ENCODE assay signal across 13 mouse cellular contexts in the genomic region with DNA sequence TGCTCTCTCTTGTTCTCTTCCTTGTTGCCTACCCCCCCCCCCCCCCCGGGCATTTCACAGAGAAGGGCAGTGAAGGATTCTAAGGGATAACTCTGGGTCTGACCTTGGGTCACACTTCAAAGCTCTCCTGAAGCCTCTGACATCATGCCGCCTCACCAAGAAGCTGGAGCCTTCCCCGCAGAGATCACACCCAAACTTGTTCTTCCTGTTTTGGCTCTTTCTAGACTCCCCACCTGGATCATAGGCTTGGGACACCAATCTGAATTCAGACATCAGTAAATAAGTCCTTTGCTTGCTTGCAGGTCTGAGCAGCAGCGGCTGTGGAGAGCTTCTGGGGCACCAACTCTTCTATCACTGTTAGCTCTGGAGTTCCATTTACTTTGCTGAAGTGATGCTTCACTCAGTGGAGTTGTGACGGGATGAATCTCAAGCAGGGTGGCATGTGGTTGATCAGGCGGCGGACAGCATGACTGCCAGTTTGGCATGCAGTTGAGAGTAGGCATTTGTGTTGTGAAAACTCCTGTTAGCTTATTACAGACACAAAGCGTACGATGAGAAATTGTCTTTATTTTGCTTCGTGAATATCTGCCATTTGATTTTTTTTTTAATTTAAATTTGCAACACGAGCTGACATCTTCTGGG.
DNase-seq lines count a peak whose midpoint lies in the region; ATAC-seq and TF ChIP-seq lines count a peak whose summit lies in the region.
"Had no signal": no experiment of that assay in that cellular context is flagged by ENCODE, and none has a peak within 500 bp of the region (broad histone marks: within the 10 kb centered on the region; RNA-seq: fewer than 3 reads in every experiment).

No protein-coding gene starts in this region.

- H3K27ac ChIP-seq in lung, embryonic 14.5 days (ENCODE audit: low read depth), result no peak overlapping the region
- H3K27ac ChIP-seq in embryonic facial prominence, embryonic 14.5 days (replicated peaks; ENCODE audit: low read depth, low read length), result no peak overlapping the region
- H3K27ac ChIP-seq: embryonic facial prominence, embryonic 13.5 days; heart, embryonic 15.5 days; limb, embryonic 15.5 days had no signal

- no peak overlapping the region for H3K4me2 ChIP-seq in lung, embryonic 14.5 days
- H3K4me2 ChIP-seq in embryonic facial prominence, embryonic 14.5 days (ENCODE audit: low read depth, low read length), result no peak overlapping the region
- H3K4me2 ChIP-seq: embryonic facial prominence, embryonic 13.5 days; heart, embryonic 15.5 days; limb, embryonic 15.5 days had no signal

- no peak for TF ChIP-seq CTCF in lung, embryonic 14.5 days (IDR thresholded peaks at IDR 0.05; ENCODE audit: low read depth)

- no peaks in the 10 kb centered on the region for H3K4me1 ChIP-seq in lung, embryonic 14.5 days (ENCODE audit: insufficient read depth)
- peaks cover 5% of the 10 kb centered on the region for H3K4me1 ChIP-seq in embryonic facial prominence, embryonic 14.5 days (ENCODE audit: control insufficient read depth, insufficient read depth, low read length)
- H3K4me1 ChIP-seq: limb, embryonic 15.5 days had no signal

- no peaks in the 10 kb centered on the region for H3K36me3 ChIP-seq in lung, embryonic 14.5 days (ENCODE audit: insufficient read depth)
- H3K36me3 ChIP-seq in embryonic facial prominence, embryonic 14.5 days (ENCODE audit: control insufficient read depth, insufficient read depth, low read length), result no peaks in the 10 kb centered on the region
- H3K36me3 ChIP-seq: embryonic facial prominence, embryonic 13.5 days; heart, embryonic 15.5 days; limb, embryonic 15.5 days had no signal

- 58% methylated on average over 11 of the region's 11 CpGs for WGBS in lung, embryonic 14.5 days
- WGBS in embryonic facial prominence, embryonic 14.5 days, result 71% methylated on average over 11 of the region's 11 CpGs

- no peaks in the 10 kb centered on the region for H3K27me3 ChIP-seq in lung, embryonic 14.5 days (ENCODE audit: insufficient read depth, low read length)
- H3K27me3 ChIP-seq in embryonic facial prominence, embryonic 14.5 days (replicated peaks; ENCODE audit: control insufficient read depth, insufficient read depth, low read length), result no peaks in the 10 kb centered on the region
- H3K27me3 ChIP-seq: embryonic facial prominence, embryonic 13.5 days; heart, embryonic 15.5 days; limb, embryonic 15.5 days had no signal

- H3K9me3 ChIP-seq in lung, embryonic 14.5 days (ENCODE audit: low read depth, low read length), result no peaks in the 10 kb centered on the region
- H3K9me3 ChIP-seq in embryonic facial prominence, embryonic 14.5 days (ENCODE audit: control insufficient read depth, low read length), result no peaks in the 10 kb centered on the region
- H3K9me3 ChIP-seq: embryonic facial prominence, embryonic 13.5 days; heart, embryonic 15.5 days; limb, embryonic 15.5 days had no signal

- peak; percentile 54 for DNase-seq in lung, embryonic 14.5 days
- DNase-seq in lung, postnatal 25 days (ENCODE audit: low spot score), result no peak
- peak; percentile 37 for DNase-seq in brain, adult 2 months (ENCODE audit: low read depth, low spot score)
- DNase-seq in embryonic facial prominence, embryonic 14.5 days (ENCODE audit: low spot score), result peak; percentile 55
- peak; percentile 58 to 60 for DNase-seq in layer of hippocampus, postnatal 36 days
- DNase-seq in kidney, adult 8-10 months, result no peak
- DNase-seq in gastrocnemius, adult 8-10 months (ENCODE audit: low spot score in 2 of 2), result no peak
- DNase-seq: spleen, adult 18-20 months; thymus, adult 2 months had no signal

- H3K4me3 ChIP-seq in lung, embryonic 14.5 days (ENCODE audit: low read depth, low read length), result no peak overlapping the region
- no peak overlapping the region for H3K4me3 ChIP-seq in embryonic facial prominence, embryonic 14.5 days (ENCODE audit: low read depth, low read length)
- H3K4me3 ChIP-seq: embryonic facial prominence, embryonic 13.5 days; heart, embryonic 15.5 days; limb, embryonic 15.5 days had no signal

- no peak for ATAC-seq in lung, embryonic 14.5 days (ENCODE audit: insufficient read depth)
- ATAC-seq in embryonic facial prominence, embryonic 14.5 days (ENCODE audit: low read depth), result peak; percentile 60; the same call in 1 of the 2 replicates
- ATAC-seq: activated CD4-positive, CD25-positive, alpha-beta regulatory T cell, adult 4 months had no signal

- no peak overlapping the region for H3K9ac ChIP-seq in lung, embryonic 14.5 days
- H3K9ac ChIP-seq in embryonic facial prominence, embryonic 14.5 days (ENCODE audit: low read depth, low read length), result no peak overlapping the region
- H3K9ac ChIP-seq: embryonic facial prominence, embryonic 13.5 days; heart, embryonic 15.5 days; limb, embryonic 15.5 days had no signal

Comparison
In these comparisons a context has a peak if more than half of its experiments do, and no peak if none do; other contexts are left out.
1. DNase-seq: peak in lung, embryonic 14.5 days (single experiment), brain, adult 2 months (single experiment), embryonic facial prominence, embryonic 14.5 days (single experiment) and layer of hippocampus, postnatal 36 days (2 of 2); none in lung, postnatal 25 days (single experiment), kidney, adult 8-10 months (0 of 2) and gastrocnemius, adult 8-10 months (0 of 2).